Mouse (Mus musculus) bone marrow macrophage, adult 2 months (primary cell): ENCODE data around the gene Dennd4a. TPM values are rescaled to one million over a fixed set of nuclear protein-coding genes. Genes with fewer than 3 reads are reported as not detected.
A peak's percentile ranks its signal among the peaks of the same experiment; 100 is the strongest.
"Not testable (repeated sequence)": the region's sequence is repeated elsewhere in the genome, so short reads cannot be mapped to it uniquely, and the experiment has no call there.

Experiments used
- H3K27ac ChIP-seq: 2 replicates; pipeline ENCODE4 v1.5.1; 2012; ENCODE audit warnings: low read depth, low read length; ENCODE audit not compliant: insufficient read depth
- H3K4me1 ChIP-seq: 2 replicates; pipeline ENCODE4 v1.6.1; 2012; ENCODE audit warnings: low read length; ENCODE audit not compliant: control insufficient read depth, insufficient read depth
- H3K4me3 ChIP-seq: 2 replicates; pipeline ENCODE4 v1.5.1; 2012; ENCODE audit warnings: mild to moderate bottlenecking, low read length, moderate library complexity; ENCODE audit not compliant: insufficient read depth
- CTCF ChIP-seq: IDR thresholded peaks from 2 replicates; pipeline ENCODE4 v1.5.1; 2012; ENCODE audit warnings: low read depth, mild to moderate bottlenecking, low read length, moderate library complexity
- POLR2A ChIP-seq: IDR thresholded peaks from 2 replicates; pipeline ENCODE4 v1.6.1; 2012; ENCODE audit warnings: mild to moderate bottlenecking, low read depth, low read length, borderline replicate concordance
- polyA plus RNA-seq: library from polyadenylated mRNA; stranded (reverse); fragments of >200 nt; gene quantifications from 2 replicates; pipeline ENCODE4 v1.2.4, GENCODE M21; 2012; ENCODE audit not compliant: missing spikeins, insufficient read depth, insufficient read length

Dennd4a gene
- polyA plus RNA-seq, 1 experiment: 14.9 TPM

- no peak for TF ChIP-seq CTCF
- no peak for TF ChIP-seq POLR2A
- no peak overlapping the region for H3K27ac ChIP-seq
- H3K4me3 ChIP-seq: no peak overlapping the region
- H3K4me1 ChIP-seq: peaks cover 33% of the 10 kb centered on the region
Measured at GRCm38 (mm10) chr9:64809851-64810250, 1.3 kb upstream of the Dennd4a start.

- TF ChIP-seq CTCF (no peak), POLR2A (no peak)
- peak overlapping the region; percentile 53 for H3K27ac ChIP-seq
- H3K4me1 ChIP-seq: peaks cover 19% of the 10 kb centered on the region
- peak overlapping the region; percentile 92 for H3K4me3 ChIP-seq
Measured at GRCm38 (mm10) chr9:64811538-64812474, 666 bp downstream of the Dennd4a start.

GRCm38 (mm10) chr9:64812475-64812860 lies 1.3 kb downstream of the Dennd4a start:
- Histone ChIP-seq H3K27ac (no peak overlapping the region), H3K4me1 (peaks cover 15% of the 10 kb centered on the region), H3K4me3 (peak overlapping the region; percentile 92)
- TF ChIP-seq POLR2A (no peak), CTCF (no peak)

GRCm38 (mm10) chr9:64814273-64814672 lies 3.1 kb downstream of the Dennd4a start:
- no peak overlapping the region for H3K4me3 ChIP-seq
- TF ChIP-seq POLR2A (no peak), CTCF (no peak)
- H3K27ac ChIP-seq: no peak overlapping the region
- peaks cover 15% of the 10 kb centered on the region for H3K4me1 ChIP-seq

- peaks cover 13% of the 10 kb centered on the region for H3K4me1 ChIP-seq
- H3K4me3 ChIP-seq, H3K27ac ChIP-seq: not testable (repeated sequence)
Measured at GRCm38 (mm10) chr9:64819686-64820085, 8.5 kb downstream of the Dennd4a start.

GRCm38 (mm10) chr9:64820086-64820795 lies 9.1 kb downstream of the Dennd4a start:
- H3K4me1 ChIP-seq: peaks cover 17% of the 10 kb centered on the region
- no peak overlapping the region for H3K4me3 ChIP-seq
- H3K27ac ChIP-seq: no peak overlapping the region
- TF ChIP-seq POLR2A (no peak), CTCF (no peak)

- peaks cover 24% of the 10 kb centered on the region for H3K4me1 ChIP-seq
- no peak for TF ChIP-seq POLR2A
- TF ChIP-seq CTCF: no peak
- no peak overlapping the region for H3K27ac ChIP-seq
- H3K4me3 ChIP-seq: no peak overlapping the region
Measured at GRCm38 (mm10) chr9:64822235-64822634, 11.1 kb downstream of the Dennd4a start.

- Histone ChIP-seq H3K27ac (peak overlapping the region; percentile 31), H3K4me3 (peak overlapping the region; percentile 24), H3K4me1 (peaks cover 30% of the 10 kb centered on the region)
- TF ChIP-seq POLR2A (no peak), CTCF (no peak)
Measured at GRCm38 (mm10) chr9:64824389-64825008, 13.4 kb downstream of the Dennd4a start.

GRCm38 (mm10) chr9:64830092-64830618 lies 19.0 kb downstream of the Dennd4a start:
- TF ChIP-seq POLR2A: no peak
- TF ChIP-seq CTCF: no peak
- Histone ChIP-seq H3K4me3 (0 out of 2 replicates have a peak overlapping the region, but pooled peaks have one; percentile 22), H3K27ac (peak overlapping the region; percentile 64), H3K4me1 (peaks cover 19% of the 10 kb centered on the region)
